Mouse (Mus musculus): ENCODE results near the gene Rusc2.

GRCm38 (mm10) chr4:43448554-43448953 lies 66.8 kb downstream of the Rusc2 start:
- TF ChIP-seq CTCF (IDR thresholded peaks at IDR 0.05; ENCODE audit: insufficient read depth, low read length) (no peak), POLR2A (IDR thresholded peaks at IDR 0.05; ENCODE audit: borderline replicate concordance, extremely low read depth, low read depth, low read length) (no peak)
